Mouse (Mus musculus) heart, embryonic 15.5 days (tissue): ENCODE data around the gene Arhgap30. TPM values are rescaled to one million over a fixed set of nuclear protein-coding genes. Genes with fewer than 3 reads are reported as not detected.

ENCODE experiments used
- ATAC-seq: fragments of 200-750 bp; cut with Nextera tagmentation; replicated peaks from 2 replicates; pipeline ENCODE4 v1.8.0; 2017; ENCODE audit warnings: low read depth, moderate TSS enrichment; ENCODE audit not compliant: insufficient number of reproducible peaks, insufficient read depth, low FRiP score
- H3K27ac ChIP-seq: fragments of 300-500 bp; sonication (generic); 2 replicates; pipeline ENCODE4 v1.5.1; 2015; ENCODE audit warnings: mild to moderate bottlenecking, inconsistent platforms
- H3K27me3 ChIP-seq: fragments of 300-500 bp; sonication (generic); 2 replicates; pipeline ENCODE4 v1.6.1; 2015; ENCODE audit warnings: inconsistent platforms
- H3K36me3 ChIP-seq: fragments of 300-500 bp; sonication (generic); 2 replicates; pipeline ENCODE4 v1.6.1; 2015; ENCODE audit warnings: mild to moderate bottlenecking, inconsistent platforms
- H3K4me1 ChIP-seq: fragments of 300-500 bp; sonication (generic); replicated peaks from 2 replicates; pipeline ENCODE4 v1.6.1; 2015; ENCODE audit warnings: inconsistent platforms
- H3K4me2 ChIP-seq: fragments of 300-500 bp; sonication (generic); 2 replicates; pipeline ENCODE4 v1.6.1; 2015; ENCODE audit warnings: inconsistent platforms, mild to moderate bottlenecking, moderate library complexity
- H3K4me3 ChIP-seq: fragments of 300-500 bp; sonication (generic); 2 replicates; pipeline ENCODE4 v1.5.1; 2015; ENCODE audit warnings: mild to moderate bottlenecking, inconsistent platforms
- H3K9ac ChIP-seq: fragments of 300-500 bp; sonication (generic); 2 replicates; pipeline ENCODE4 v1.6.1; 2015; ENCODE audit warnings: mild to moderate bottlenecking, inconsistent platforms
- H3K9me3 ChIP-seq: fragments of 300-500 bp; sonication (generic); replicated peaks from 2 replicates; pipeline ENCODE4 v1.6.1; 2016; ENCODE audit warnings: inconsistent platforms
- WGBS: fragments of 180-500 bp; shearing (Covaris S2); methylation state at CpG from one replicate; pipeline ENCODE4 v1.1.7; 2015; ENCODE audit warnings: mixed read lengths; 5-methylcytosine and 5-hydroxymethylcytosine counted together
- polyA plus RNA-seq: library from polyadenylated mRNA; unstranded; fragments of >200 nt; fragmentation: Nextera tagmentation; extraction: Ambion mirVana; gene quantifications from 2 replicates; pipeline ENCODE4 v1.2.1, GENCODE M21; 2015

Arhgap30 gene
- polyA plus RNA-seq, 1 experiment from 2014 or later, result 1.00 TPM

- WGBS, result under 1% methylated on average over 36 of the region's 39 CpGs
- peaks cover 14% of the 10 kb centered on the region for H3K4me1 ChIP-seq
- H3K9me3 ChIP-seq, result no peaks in the 10 kb centered on the region
- H3K9ac ChIP-seq, result peak overlapping the region; percentile 94
- peak overlapping the region; percentile 92 for H3K27ac ChIP-seq
- ATAC-seq, result peak; percentile 73
- H3K36me3 ChIP-seq, result peaks cover 15% of the 10 kb centered on the region
- H3K4me3 ChIP-seq, result peak overlapping the region; percentile 93
- H3K27me3 ChIP-seq, result peaks cover 9% of the 10 kb centered on the region; the same call in 1 of the 2 replicates
- peak overlapping the region; percentile 71 for H3K4me2 ChIP-seq
Observed at GRCm38 (mm10) chr1:171411492-171411941, 22.8 kb downstream of the Arhgap30 start.

- Histone ChIP-seq H3K9me3 (no peaks in the 10 kb centered on the region), H3K27ac (peak overlapping the region; percentile 92), H3K4me3 (peak overlapping the region; percentile 93), H3K27me3 (peaks cover 9% of the 10 kb centered on the region; the same call in 1 of the 2 replicates), H3K4me2 (peak overlapping the region; percentile 71), H3K4me1 (peaks cover 14% of the 10 kb centered on the region), H3K36me3 (peaks cover 21% of the 10 kb centered on the region), H3K9ac (peak overlapping the region; percentile 94)
- 0 out of 2 replicates have a peak, but pooled peaks have one; percentile 24 for ATAC-seq
- WGBS, result 2% methylated on average over 20 of the region's 20 CpGs
Observed at GRCm38 (mm10) chr1:171412001-171412441, 23.3 kb downstream of the Arhgap30 start.

- Histone ChIP-seq H3K27me3 (peaks cover 7% of the 10 kb centered on the region; the same call in 1 of the 2 replicates), H3K9ac (peak overlapping the region; percentile 94), H3K36me3 (peaks cover 24% of the 10 kb centered on the region), H3K9me3 (no peaks in the 10 kb centered on the region), H3K4me2 (peak overlapping the region; percentile 71), H3K27ac (peak overlapping the region; percentile 92), H3K4me1 (peaks cover 14% of the 10 kb centered on the region), H3K4me3 (peak overlapping the region; percentile 93)
- 56% methylated on average over 3 of the region's 3 CpGs for WGBS
- ATAC-seq, result no peak
Observed at GRCm38 (mm10) chr1:171412446-171412845, 23.7 kb downstream of the Arhgap30 start.

DNA sequence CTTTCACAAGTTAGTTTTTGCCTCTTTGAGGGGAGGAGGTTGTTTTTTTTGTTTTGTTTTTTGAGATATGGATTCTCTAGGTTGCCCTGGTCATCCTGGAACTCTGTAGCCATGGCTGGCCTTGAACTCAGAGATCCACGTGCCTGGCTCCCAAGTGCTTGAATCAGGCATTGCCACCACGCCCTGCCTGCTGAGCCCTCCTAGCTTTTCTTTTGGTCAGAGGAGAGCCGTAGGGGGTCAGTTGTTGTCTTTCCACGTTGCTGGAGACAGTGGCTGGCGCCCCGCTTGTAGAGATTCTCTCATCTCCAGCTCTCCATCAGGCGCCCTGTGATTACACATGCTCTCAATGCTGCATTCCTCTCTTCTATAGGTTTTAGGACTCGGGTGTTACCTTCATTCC lies 24.9 kb downstream of the Arhgap30 start:
- no peak for ATAC-seq
- 80% methylated on average over 8 of the region's 8 CpGs for WGBS
- Histone ChIP-seq H3K4me3 (no peak overlapping the region), H3K4me2 (no peak overlapping the region), H3K4me1 (peaks cover 14% of the 10 kb centered on the region), H3K27ac (no peak overlapping the region), H3K27me3 (peaks cover 7% of the 10 kb centered on the region; the same call in 1 of the 2 replicates), H3K9me3 (no peaks in the 10 kb centered on the region), H3K9ac (no peak overlapping the region), H3K36me3 (peaks cover 33% of the 10 kb centered on the region)

DNA sequence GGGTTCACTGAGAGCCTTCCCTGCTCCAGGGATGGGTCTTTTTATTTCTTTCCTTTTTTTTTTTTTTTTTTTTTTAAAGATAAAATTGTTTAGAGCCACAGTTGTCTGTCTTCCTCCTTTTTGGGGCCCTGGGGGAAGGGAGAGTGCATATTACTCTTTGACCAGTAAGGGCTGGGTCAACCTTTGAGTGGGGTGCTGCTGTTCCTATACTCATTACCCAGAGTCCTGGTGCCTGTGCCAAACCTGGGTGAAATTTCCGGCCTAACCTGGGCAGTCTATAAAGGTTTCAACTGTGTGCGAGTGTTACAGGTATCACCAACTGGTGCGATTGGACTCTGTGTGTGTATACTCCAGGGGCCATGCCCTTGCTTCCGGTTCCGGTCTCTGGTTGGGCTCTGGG lies 29.9 kb downstream of the Arhgap30 start, which contains the start of gene Tstd1:
TSS of gene Tstd1 (plus strand) at position 213 of the 400 bp plus-strand sequence.
- Histone ChIP-seq H3K4me3 (no peak within 1 kb of the TSS), H3K4me2 (no peak within 1 kb of the TSS), H3K4me1 (peaks cover 4% of the 10 kb centered on the region), H3K27ac (no peak within 1 kb of the TSS), H3K9ac (no peak within 1 kb of the TSS), H3K36me3 (peaks cover 47% of the 10 kb centered on the region), H3K9me3 (no peaks in the 10 kb centered on the region), H3K27me3 (no peaks in the 10 kb centered on the region)
- WGBS, result 88% methylated on average over 5 of the region's 5 CpGs
- ATAC-seq, result no peak

GRCm38 (mm10) chr1:171419291-171419882 lies 30.6 kb downstream of the Arhgap30 start:
- Histone ChIP-seq H3K9me3 (no peaks in the 10 kb centered on the region), H3K4me1 (peaks cover 3% of the 10 kb centered on the region; the same call in 1 of the 2 replicates), H3K9ac (no peak overlapping the region), H3K4me3 (no peak overlapping the region), H3K27ac (no peak overlapping the region), H3K27me3 (no peaks in the 10 kb centered on the region), H3K36me3 (peaks cover 47% of the 10 kb centered on the region), H3K4me2 (no peak overlapping the region)
- no peak for ATAC-seq
- 74% methylated on average over 12 of the region's 12 CpGs for WGBS

- H3K9ac ChIP-seq, result no peak overlapping the region
- H3K27ac ChIP-seq, result no peak overlapping the region
- H3K4me2 ChIP-seq, result no peak overlapping the region
- peaks cover 47% of the 10 kb centered on the region for H3K36me3 ChIP-seq
- ATAC-seq, result no peak
- H3K27me3 ChIP-seq, result no peaks in the 10 kb centered on the region
- H3K4me1 ChIP-seq, result peaks cover 9% of the 10 kb centered on the region
- H3K4me3 ChIP-seq, result no peak overlapping the region
- H3K9me3 ChIP-seq, result no peaks in the 10 kb centered on the region
- 81% methylated on average over 5 of the region's 5 CpGs for WGBS
Observed at GRCm38 (mm10) chr1:171419905-171420304, 31.2 kb downstream of the Arhgap30 start.

DNA sequence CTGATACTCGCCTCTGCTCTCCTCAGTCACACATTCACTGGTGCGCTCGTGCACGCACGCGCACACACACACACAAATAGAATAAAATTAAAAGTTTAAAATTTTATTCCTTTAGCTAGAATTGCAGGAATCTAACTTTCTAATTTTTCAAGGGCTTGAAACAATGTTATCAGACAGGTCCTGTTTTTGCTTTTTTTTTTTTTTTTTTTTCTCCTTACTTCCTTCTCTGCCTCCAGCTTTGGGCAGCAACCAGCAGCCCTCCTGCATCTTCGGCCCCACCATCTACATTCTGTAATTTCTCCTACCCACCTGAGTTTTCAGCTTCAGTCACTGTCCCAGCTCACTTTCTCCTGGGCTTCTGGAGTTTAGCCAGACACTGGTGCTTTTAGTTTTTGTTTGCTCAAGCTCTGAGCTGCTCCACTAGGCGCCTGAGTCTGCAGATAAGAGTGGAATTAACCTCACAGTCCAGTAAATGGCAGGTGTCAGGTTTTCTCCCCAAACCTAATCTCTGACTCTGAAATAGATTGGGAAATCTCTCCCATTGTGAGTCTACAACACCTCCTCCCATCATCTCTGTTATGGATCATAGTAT lies 33.8 kb downstream of the Arhgap30 start:
- H3K4me3 ChIP-seq, result no peak overlapping the region
- H3K9ac ChIP-seq, result no peak overlapping the region
- H3K4me2 ChIP-seq, result no peak overlapping the region
- no peaks in the 10 kb centered on the region for H3K27me3 ChIP-seq
- no peak overlapping the region for H3K27ac ChIP-seq
- H3K4me1 ChIP-seq, result peaks cover 14% of the 10 kb centered on the region
- no peak for ATAC-seq
- 68% methylated on average over 8 of the region's 8 CpGs for WGBS
- peaks cover 23% of the 10 kb centered on the region for H3K36me3 ChIP-seq
- no peaks in the 10 kb centered on the region for H3K9me3 ChIP-seq

DNA sequence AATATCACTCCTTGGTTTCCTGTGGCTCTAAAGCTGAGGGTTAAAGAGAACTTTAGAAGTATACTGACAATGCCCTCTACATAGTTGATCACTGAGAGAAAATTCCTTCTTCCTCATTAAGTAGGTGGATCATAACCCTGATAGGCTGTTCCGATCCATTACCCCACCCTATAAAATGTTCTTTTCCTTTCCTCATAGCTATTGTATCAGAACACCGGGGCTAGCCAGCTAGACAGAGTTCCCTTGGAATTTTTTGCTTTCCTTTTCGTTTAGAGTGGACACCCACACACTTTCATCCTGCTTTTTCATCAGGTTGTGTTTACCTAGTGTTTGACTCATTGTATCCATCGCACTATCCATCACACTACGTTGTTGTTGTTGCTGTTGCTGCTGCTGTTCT lies 35.9 kb downstream of the Arhgap30 start:
- H3K9me3 ChIP-seq, result no peaks in the 10 kb centered on the region
- no peaks in the 10 kb centered on the region for H3K27me3 ChIP-seq
- H3K9ac ChIP-seq, result no peak overlapping the region
- no peak overlapping the region for H3K4me3 ChIP-seq
- H3K27ac ChIP-seq, result peak overlapping the region; percentile 38
- peaks cover 14% of the 10 kb centered on the region for H3K4me1 ChIP-seq
- 26% methylated on average over 5 of the region's 5 CpGs for WGBS
- no peak for ATAC-seq
- 0 out of 2 replicates have a peak overlapping the region, but pooled peaks have one; percentile 22 for H3K4me2 ChIP-seq
- peaks cover 3% of the 10 kb centered on the region; the same call in 1 of the 2 replicates for H3K36me3 ChIP-seq

DNA sequence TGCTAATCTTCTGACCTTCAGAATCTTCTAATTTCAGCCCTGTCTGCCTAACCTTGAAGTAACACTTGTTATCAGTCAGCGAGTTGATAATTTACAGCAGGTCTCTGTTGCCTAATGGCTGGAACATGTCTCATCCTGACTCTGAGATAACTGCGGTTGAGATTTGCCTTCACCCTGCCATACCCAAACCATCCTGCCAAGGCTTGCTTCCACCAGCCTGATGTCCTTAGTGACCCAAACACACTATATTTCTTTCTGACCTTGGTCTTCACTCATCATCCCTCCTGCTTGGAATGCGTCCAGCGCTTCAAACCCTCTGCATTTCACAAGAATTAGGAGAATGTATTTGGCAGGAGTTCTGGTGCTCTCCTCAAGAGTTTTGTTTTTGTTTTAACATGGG lies 36.4 kb downstream of the Arhgap30 start:
- no peak for ATAC-seq
- peak overlapping the region; percentile 38 for H3K27ac ChIP-seq
- 16% methylated on average over 4 of the region's 4 CpGs for WGBS
- H3K4me2 ChIP-seq, result 0 out of 2 replicates have a peak overlapping the region, but pooled peaks have one; percentile 22
- H3K36me3 ChIP-seq, result no peaks in the 10 kb centered on the region
- no peaks in the 10 kb centered on the region for H3K27me3 ChIP-seq
- H3K4me1 ChIP-seq, result peaks cover 14% of the 10 kb centered on the region
- H3K9me3 ChIP-seq, result no peaks in the 10 kb centered on the region
- H3K9ac ChIP-seq, result no peak overlapping the region
- no peak overlapping the region for H3K4me3 ChIP-seq

DNA sequence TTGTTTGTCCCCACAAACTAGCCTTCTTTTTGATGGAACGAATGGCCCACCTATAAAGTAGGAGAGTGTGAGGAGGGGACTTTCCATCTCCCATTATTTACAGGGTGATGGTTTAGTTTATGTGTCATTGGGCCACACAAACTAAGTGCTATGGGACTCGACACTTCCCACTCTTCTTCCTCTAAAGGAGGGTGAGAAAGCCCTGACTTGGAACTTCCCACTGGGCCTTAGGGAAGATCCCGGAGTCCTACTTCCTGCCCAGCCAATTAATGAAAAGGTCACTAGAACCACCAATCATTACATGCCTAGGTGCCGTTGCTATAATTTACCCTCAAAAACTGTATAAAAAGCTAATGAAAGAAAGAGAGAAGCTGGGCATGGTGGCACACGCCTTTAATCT lies 43.4 kb downstream of the Arhgap30 start:
- no peak overlapping the region for H3K27ac ChIP-seq
- no peak for ATAC-seq
- H3K27me3 ChIP-seq, result no peaks in the 10 kb centered on the region
- H3K36me3 ChIP-seq, result no peaks in the 10 kb centered on the region
- H3K9me3 ChIP-seq, result no peaks in the 10 kb centered on the region
- peaks cover 2% of the 10 kb centered on the region; the same call in 1 of the 2 replicates for H3K4me1 ChIP-seq
- H3K9ac ChIP-seq, result no peak overlapping the region
- WGBS, result 76% methylated on average over 5 of the region's 5 CpGs
- no peak overlapping the region for H3K4me3 ChIP-seq
- H3K4me2 ChIP-seq, result no peak overlapping the region
